Mouse (Mus musculus) midbrain, embryonic 14.5 days (tissue): ENCODE data around the gene Nrgn. TPM values are rescaled to one million over a fixed set of nuclear protein-coding genes. Genes with fewer than 3 reads are reported as not detected.

ENCODE experiments used
- ATAC-seq: fragments of 200-750 bp; cut with Nextera tagmentation; 2 replicates; pipeline ENCODE4 v1.8.0; 2017; ENCODE audit warnings: moderate number of reproducible peaks, moderate library complexity; ENCODE audit not compliant: low FRiP score, low TSS enrichment
- DNase-seq: peaks from one replicate; pipeline ENCODE4 v3.0.0-alpha.2; 2015
- H3K27ac ChIP-seq: fragments of 300-500 bp; sonication (generic); replicated peaks from 2 replicates; pipeline ENCODE4 v1.5.1; 2014; ENCODE audit warnings: mild to moderate bottlenecking, low read depth, low read length, moderate library complexity
- H3K27me3 ChIP-seq: fragments of 300-500 bp; sonication (generic); 2 replicates; pipeline ENCODE4 v1.6.1; 2014; ENCODE audit warnings: low read length, control low read depth, mixed read lengths; ENCODE audit not compliant: control insufficient read depth, insufficient read depth
- H3K36me3 ChIP-seq: fragments of 300-500 bp; sonication (generic); 2 replicates; pipeline ENCODE4 v1.6.1; 2014; ENCODE audit warnings: low read length, control low read depth; ENCODE audit not compliant: control insufficient read depth, insufficient read depth
- H3K4me1 ChIP-seq: fragments of 300-500 bp; sonication (generic); 2 replicates; pipeline ENCODE4 v1.6.1; 2014; ENCODE audit warnings: mild to moderate bottlenecking, antibody characterized with exemption, low read length, control low read depth; ENCODE audit not compliant: control insufficient read depth, insufficient read depth
- H3K4me2 ChIP-seq: fragments of 300-500 bp; sonication (generic); 2 replicates; pipeline ENCODE4 v1.6.1; 2014; ENCODE audit warnings: mild to moderate bottlenecking, low read length, moderate library complexity
- H3K4me3 ChIP-seq: fragments of 300-500 bp; sonication (generic); replicated peaks from 2 replicates; pipeline ENCODE4 v1.5.1; 2014; ENCODE audit warnings: low read depth, low read length
- H3K9ac ChIP-seq: fragments of 300-500 bp; sonication (generic); replicated peaks from 2 replicates; pipeline ENCODE4 v1.6.1; 2014; ENCODE audit warnings: mild to moderate bottlenecking, low read length, moderate library complexity
- H3K9me3 ChIP-seq: fragments of 300-500 bp; sonication (generic); 2 replicates; pipeline ENCODE4 v1.6.1; 2016; ENCODE audit warnings: low read length, control low read depth, mixed read lengths; ENCODE audit not compliant: control insufficient read depth
- WGBS: fragments of 180-500 bp; shearing (Covaris S2); extraction: QIAGEN DNeasy Blood & Tissue Kit; methylation state at CpG from one replicate; pipeline ENCODE4 v1.1.7; 2014; 5-methylcytosine and 5-hydroxymethylcytosine counted together
- polyA plus RNA-seq: library from polyadenylated mRNA; unstranded; fragments of >200 nt; fragmentation: Nextera tagmentation; extraction: Ambion mirVana; gene quantifications from 2 replicates; pipeline ENCODE4 v1.2.1, GENCODE M21; 2014

Gene Nrgn
- polyA plus RNA-seq, 1 experiment from 2014 or later = 4.0 TPM

GRCm38 (mm10) chr9:37501170-37501569, 51.5 kb downstream of the Nrgn start:
- Histone ChIP-seq H3K9ac (no peak overlapping the region), H3K4me2 (no peak overlapping the region), H3K4me1 (no peaks in the 10 kb centered on the region), H3K27ac (no peak overlapping the region), H3K4me3 (no peak overlapping the region), H3K27me3 (no peaks in the 10 kb centered on the region), H3K36me3 (0 out of 2 replicates have a peak, but pooled peaks cover 4% of the 10 kb centered on the region), H3K9me3 (no peaks in the 10 kb centered on the region)
- WGBS = 100% methylated on average over 1 of the region's 1 CpGs
- no peak for ATAC-seq
- no peak for DNase-seq

DNA sequence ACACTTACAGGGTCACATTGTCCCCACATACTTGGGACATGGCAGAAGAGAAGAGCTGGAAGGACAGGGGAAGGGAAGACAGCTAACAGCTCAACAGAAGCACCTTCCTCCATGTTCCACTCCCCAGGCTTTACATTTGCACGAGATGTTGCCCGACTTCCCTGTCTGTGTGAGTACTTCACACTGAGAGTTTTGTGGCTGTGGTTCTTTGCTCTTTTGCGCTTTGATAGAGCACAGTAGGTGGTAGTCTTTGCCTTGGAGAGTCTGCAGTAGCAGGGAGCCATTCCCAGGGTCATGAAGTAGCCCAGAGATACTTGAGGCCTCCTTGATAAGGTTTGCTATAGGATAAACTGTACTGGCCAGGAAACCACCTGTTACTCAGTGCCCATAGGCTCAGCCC, 52.5 kb downstream of the Nrgn start:
- Histone ChIP-seq H3K27me3 (no peaks in the 10 kb centered on the region), H3K27ac (no peak overlapping the region), H3K9ac (no peak overlapping the region), H3K36me3 (0 out of 2 replicates have a peak, but pooled peaks cover 4% of the 10 kb centered on the region), H3K4me2 (no peak overlapping the region), H3K4me1 (no peaks in the 10 kb centered on the region), H3K9me3 (no peaks in the 10 kb centered on the region), H3K4me3 (no peak overlapping the region)
- WGBS = 78% methylated on average over 3 of the region's 3 CpGs
- DNase-seq = no peak
- ATAC-seq = no peak

GRCm38 (mm10) chr9:37496325-37496724, 56.4 kb downstream of the Nrgn start:
- Histone ChIP-seq H3K27me3 (no peaks in the 10 kb centered on the region), H3K4me2 (no peak overlapping the region), H3K9me3 (no peaks in the 10 kb centered on the region), H3K4me3 (no peak overlapping the region), H3K36me3 (0 out of 2 replicates have a peak, but pooled peaks cover 4% of the 10 kb centered on the region), H3K9ac (no peak overlapping the region), H3K4me1 (peaks cover 4% of the 10 kb centered on the region; the same call in 1 of the 2 replicates), H3K27ac (no peak overlapping the region)
- ATAC-seq (no peak), DNase-seq (no peak)

GRCm38 (mm10) chr9:37495761-37496160, 56.9 kb downstream of the Nrgn start:
- Histone ChIP-seq H3K27ac (no peak overlapping the region), H3K4me2 (no peak overlapping the region), H3K27me3 (no peaks in the 10 kb centered on the region), H3K4me3 (no peak overlapping the region), H3K9ac (no peak overlapping the region), H3K4me1 (peaks cover 10% of the 10 kb centered on the region), H3K36me3 (0 out of 2 replicates have a peak, but pooled peaks cover 4% of the 10 kb centered on the region), H3K9me3 (no peaks in the 10 kb centered on the region)
- 88% methylated on average over 3 of the region's 3 CpGs for WGBS
- ATAC-seq (no peak), DNase-seq (no peak)

Other genes starting within 250 kb of the Nrgn start
- 8.5 and 9.4 TPM in 2 replicates for gene Ccdc15, start 204.5 kb downstream of the Nrgn start, polyA plus RNA-seq
- gene Hepacam, start 185.6 kb downstream of the Nrgn start, polyA plus RNA-seq = 6.1 and 11.9 TPM in 2 replicates
- gene Robo4, start 151.0 kb downstream of the Nrgn start, polyA plus RNA-seq = 2.6 and 4.5 TPM in 2 replicates
- gene Robo3, start 119.7 kb downstream of the Nrgn start, polyA plus RNA-seq = 8.9 and 13.3 TPM in 2 replicates
- gene Msantd2, start 63.6 kb downstream of the Nrgn start, polyA plus RNA-seq = 32.5 and 42.9 TPM in 2 replicates
- gene Esam, start 24.8 kb downstream of the Nrgn start, polyA plus RNA-seq = 24.8 and 42.8 TPM in 2 replicates
- 0.29 and 0.35 TPM in 2 replicates for gene Vsig2, start 13.6 kb downstream of the Nrgn start, polyA plus RNA-seq
- gene Siae, start 2.8 kb upstream of the Nrgn start, polyA plus RNA-seq = 8.6 and 12.3 TPM in 2 replicates
- gene Spa17, start 60.8 kb upstream of the Nrgn start, polyA plus RNA-seq = 7.5 and 9.5 TPM in 2 replicates
- gene Tbrg1, start 104.4 kb upstream of the Nrgn start, polyA plus RNA-seq = 89.5 and 91.6 TPM in 2 replicates
- gene Panx3, start 116.3 kb upstream of the Nrgn start, polyA plus RNA-seq = not detected in 2 replicates
- not detected in 2 replicates for gene Olfr160, start 163.3 kb upstream of the Nrgn start, polyA plus RNA-seq
- not detected in 2 replicates for gene Olfr874, start 192.2 kb upstream of the Nrgn start, polyA plus RNA-seq
- not detected in 2 replicates for gene Olfr875, start 219.0 kb upstream of the Nrgn start, polyA plus RNA-seq